Mouse (Mus musculus) kidney, adult 2 months (tissue): ENCODE data around the gene Fgf9. TPM values are rescaled to one million over a fixed set of nuclear protein-coding genes. Genes with fewer than 3 reads are reported as not detected.
A peak's percentile ranks its signal among the peaks of the same experiment; 100 is the strongest.

Source experiments
- DNase-seq: peaks from one replicate; pipeline ENCODE4 v3.0.0; 2021
- H3K27ac ChIP-seq: fragments of 200-500 bp; 2 replicates; pipeline ENCODE4 v1.5.1; 2012; ENCODE audit warnings: low read depth, low read length, control low read depth, inconsistent platforms; ENCODE audit not compliant: insufficient read depth
- H3K27me3 ChIP-seq: fragments of 200-500 bp; replicated peaks from 2 replicates; pipeline ENCODE4 v1.6.1; 2012; ENCODE audit warnings: mild to moderate bottlenecking, moderate library complexity, low read length, inconsistent platforms; ENCODE audit not compliant: control insufficient read depth, insufficient read depth
- H3K36me3 ChIP-seq: fragments of 200-500 bp; 2 replicates; pipeline ENCODE4 v1.6.1; 2012; ENCODE audit warnings: mild to moderate bottlenecking, moderate library complexity, low read length, inconsistent platforms; ENCODE audit not compliant: control insufficient read depth, insufficient read depth
- H3K4me1 ChIP-seq: fragments of 200-500 bp; 2 replicates; pipeline ENCODE4 v1.6.1; 2011; ENCODE audit warnings: low read length; ENCODE audit not compliant: control insufficient read depth, insufficient read depth
- H3K4me3 ChIP-seq: fragments of 200-500 bp; 2 replicates; pipeline ENCODE4 v1.5.1; 2011; ENCODE audit warnings: mild to moderate bottlenecking, low read depth, low read length, control low read depth; ENCODE audit not compliant: insufficient read depth
- CTCF ChIP-seq: fragments of 200-500 bp; conservative IDR thresholded peaks from 2 replicates; pipeline ENCODE4 v1.5.1; 2011; ENCODE audit warnings: low read depth, mild to moderate bottlenecking, control low read depth, low read length, moderate library complexity, mixed read lengths; ENCODE audit not compliant: insufficient read depth, insufficient read length
- POLR2A ChIP-seq: fragments of 200-500 bp; IDR thresholded peaks from one replicate; pipeline ENCODE4 v1.6.1; 2011; ENCODE audit warnings: low read depth, low read length, control low read depth
- WGBS: fragments of 180-500 bp; shearing (Covaris S2); methylation state at CpG from one replicate; pipeline ENCODE4 v1.1.7; 2018; 5-methylcytosine and 5-hydroxymethylcytosine counted together
- polyA plus RNA-seq: library from polyadenylated mRNA; depleted of rRNA; stranded (reverse); fragments of >200 nt; gene quantifications from 2 replicates; pipeline ENCODE4 v1.2.3, GENCODE M21; 2012

Gene Fgf9
- polyA plus RNA-seq, 1 experiment = 7.1 TPM

GRCm38 (mm10) chr14:58112341-58112740 lies 42.0 kb downstream of the Fgf9 start:
- TF ChIP-seq CTCF = no peak
- no peak for TF ChIP-seq POLR2A
- Histone ChIP-seq H3K27ac (peak overlapping the region; percentile 24; the same call in 1 of the 2 replicates), H3K4me1 (no peaks in the 10 kb centered on the region), H3K36me3 (no peaks in the 10 kb centered on the region; the same call in 1 of the 2 replicates), H3K4me3 (no peak overlapping the region), H3K27me3 (no peaks in the 10 kb centered on the region)
- 34% methylated on average over 3 of the region's 3 CpGs for whole genome bisulfite sequencing
- peak; percentile 17 for DNase-seq

DNA sequence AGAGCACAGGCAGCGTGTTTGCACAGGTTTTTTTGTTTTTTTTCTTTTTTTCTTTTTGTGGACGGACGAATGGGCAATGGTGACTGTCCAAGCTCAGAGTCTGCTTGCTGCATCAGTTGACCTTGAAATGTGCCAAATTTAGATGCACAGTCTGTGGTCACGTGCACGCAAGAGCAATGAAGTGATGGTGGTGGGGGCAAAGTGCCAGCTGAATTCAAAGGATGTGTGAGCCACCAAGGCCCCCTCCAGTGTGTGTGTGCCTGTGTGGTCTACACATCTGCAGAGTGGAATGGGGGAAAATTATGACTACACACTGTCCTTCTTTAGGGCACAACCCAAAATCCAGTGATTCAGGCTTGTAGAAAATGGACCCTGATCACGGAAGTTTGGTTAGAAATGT lies 42.8 kb downstream of the Fgf9 start:
- peak; percentile 46 for DNase-seq
- no peaks in the 10 kb centered on the region for H3K27me3 ChIP-seq
- no peak overlapping the region; the same call in 1 of the 2 replicates for H3K27ac ChIP-seq
- no peaks in the 10 kb centered on the region; the same call in 1 of the 2 replicates for H3K36me3 ChIP-seq
- TF ChIP-seq POLR2A (no peak), CTCF (no peak)
- H3K4me1 ChIP-seq = no peaks in the 10 kb centered on the region
- no peak overlapping the region for H3K4me3 ChIP-seq
- WGBS = 14% methylated on average over 6 of the region's 6 CpGs

DNA sequence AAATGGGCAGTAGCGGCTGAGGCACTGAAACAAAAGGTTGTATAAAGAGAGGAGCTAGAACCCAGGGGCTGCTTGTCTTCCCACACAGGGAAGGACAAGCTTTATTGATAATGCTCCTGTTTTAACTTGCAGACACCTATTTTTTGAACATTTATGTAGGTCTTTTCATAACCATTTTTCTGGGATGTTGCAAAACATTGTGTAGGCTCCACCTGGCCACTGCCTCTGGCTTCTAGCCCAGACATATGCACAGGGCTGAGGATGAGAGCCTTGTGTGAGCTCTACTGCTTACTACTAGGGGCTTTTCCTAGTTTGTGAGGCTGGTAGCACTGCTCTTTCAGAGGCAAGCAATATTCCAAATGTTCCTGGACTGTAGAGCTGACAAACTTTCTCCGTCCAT lies 43.8 kb downstream of the Fgf9 start:
- 93% methylated on average over 2 of the region's 2 CpGs for WGBS
- TF ChIP-seq CTCF = no peak
- no peak for TF ChIP-seq POLR2A
- Histone ChIP-seq H3K27ac (no peak overlapping the region), H3K4me1 (no peaks in the 10 kb centered on the region), H3K27me3 (no peaks in the 10 kb centered on the region), H3K36me3 (no peaks in the 10 kb centered on the region; the same call in 1 of the 2 replicates), H3K4me3 (no peak overlapping the region)
- no peak for DNase-seq

DNA sequence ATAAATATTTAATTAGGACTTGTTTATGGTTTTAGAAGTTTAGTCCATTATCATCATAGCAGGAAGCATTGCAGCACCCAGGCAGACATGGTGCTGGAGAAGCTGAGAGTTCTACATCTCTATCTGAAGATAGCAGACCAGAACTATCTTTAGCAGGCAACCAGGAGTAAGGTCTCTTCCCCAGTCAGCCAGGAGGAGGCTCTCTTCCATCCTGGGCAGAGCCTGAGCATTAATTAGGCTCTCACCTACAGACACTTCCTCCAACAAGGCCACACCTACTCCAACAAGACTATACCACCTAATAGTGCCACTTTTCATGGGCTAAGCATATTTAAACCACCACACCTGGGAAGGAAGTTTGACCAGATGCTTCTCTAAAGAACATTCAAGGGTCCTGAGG lies 54.3 kb downstream of the Fgf9 start:
- H3K4me1 ChIP-seq = no peaks in the 10 kb centered on the region
- H3K36me3 ChIP-seq = no peaks in the 10 kb centered on the region
- no peak overlapping the region for H3K27ac ChIP-seq
- no peak overlapping the region for H3K4me3 ChIP-seq
- TF ChIP-seq CTCF = peak; percentile 17; the same call in 1 of the 2 replicates
- TF ChIP-seq POLR2A = no peak
- DNase-seq = no peak
- H3K27me3 ChIP-seq = no peaks in the 10 kb centered on the region

- H3K27ac ChIP-seq = no peak overlapping the region
- H3K36me3 ChIP-seq = no peaks in the 10 kb centered on the region
- H3K27me3 ChIP-seq = no peaks in the 10 kb centered on the region
- H3K4me3 ChIP-seq = no peak overlapping the region
- TF ChIP-seq CTCF = no peak
- TF ChIP-seq POLR2A = no peak
- DNase-seq = no peak
- 91% methylated on average over 10 of the region's 10 CpGs for WGBS
- no peaks in the 10 kb centered on the region for H3K4me1 ChIP-seq
Measured at GRCm38 (mm10) chr14:58126508-58126907, 56.2 kb downstream of the Fgf9 start.

DNA sequence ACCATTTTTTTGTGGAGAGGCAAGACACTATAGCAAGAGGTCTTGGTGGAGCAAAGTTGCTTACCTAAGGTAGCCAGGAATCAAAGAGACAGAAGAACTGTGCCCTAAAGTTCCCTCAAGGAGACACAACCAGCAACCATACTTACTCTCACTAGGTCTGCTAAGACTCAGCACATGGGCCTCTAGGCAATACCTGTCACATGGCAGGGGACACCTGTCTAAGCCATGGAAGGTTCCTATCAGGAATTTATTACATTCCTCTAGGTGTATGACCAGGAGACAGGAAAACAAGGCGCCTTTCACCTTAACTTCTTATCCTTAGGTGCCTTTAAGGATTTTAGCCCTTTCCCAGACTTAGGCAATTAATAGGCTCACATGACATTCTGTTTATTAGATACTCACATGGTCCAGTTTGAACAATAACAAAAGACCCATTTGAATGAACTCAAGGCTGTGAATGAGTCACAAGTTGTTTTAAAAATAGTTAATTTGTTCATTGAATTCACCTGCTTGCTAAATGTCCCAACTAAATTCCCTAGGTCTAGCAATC lies 69.2 kb downstream of the Fgf9 start:
- Histone ChIP-seq H3K36me3 (no peaks in the 10 kb centered on the region), H3K4me1 (0 out of 2 replicates have a peak, but pooled peaks cover 3% of the 10 kb centered on the region), H3K27me3 (no peaks in the 10 kb centered on the region), H3K27ac (peak overlapping the region; percentile 80), H3K4me3 (no peak overlapping the region)
- 82% methylated on average over 1 of the region's 1 CpGs for WGBS
- TF ChIP-seq CTCF (no peak), POLR2A (no peak)
- peak; percentile 62 for DNase-seq

DNA sequence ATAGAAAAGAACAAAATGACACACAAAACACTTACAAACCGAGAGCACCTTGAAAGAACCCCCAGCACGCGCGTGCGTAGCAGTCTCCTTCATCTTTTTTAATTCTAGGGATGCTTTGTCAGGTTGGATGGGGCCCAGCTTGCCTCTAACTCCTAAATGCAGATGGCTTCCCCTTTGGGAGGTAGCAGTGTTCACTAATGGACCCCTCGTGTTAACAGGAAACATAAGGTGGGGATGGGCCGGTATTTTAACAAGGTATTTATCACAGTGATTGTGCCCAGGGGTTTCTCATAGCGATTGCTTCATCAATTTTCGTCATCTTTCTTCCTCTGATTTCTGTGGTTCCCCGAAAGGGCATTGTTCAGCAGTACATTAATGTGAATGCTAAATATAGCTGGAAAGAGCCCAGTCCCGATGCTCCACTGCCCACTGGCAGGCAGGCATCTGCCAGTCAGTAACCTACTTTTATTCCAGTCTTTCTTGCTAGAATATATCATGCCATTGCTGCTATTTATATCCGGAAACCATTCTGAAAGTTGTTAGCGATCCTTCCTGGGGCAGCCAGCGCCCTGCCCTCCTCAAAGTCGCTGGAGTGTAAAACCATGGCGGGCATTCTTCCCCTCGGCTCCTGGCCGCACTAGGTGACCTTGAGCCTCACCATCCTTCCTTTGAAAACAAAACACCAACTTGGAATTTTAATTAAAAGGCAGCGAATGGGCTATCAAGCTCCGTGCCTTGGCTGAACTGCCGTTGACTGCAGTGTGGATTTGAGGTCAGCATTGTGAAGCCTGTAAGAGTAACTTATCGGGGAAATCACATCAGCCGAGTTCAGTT lies 79.5 kb downstream of the Fgf9 start:
- 44% methylated on average over 23 of the region's 23 CpGs for WGBS

More for the DNA sequence above, 79.5 kb downstream of the Fgf9 start:
- DNase-seq = peak; percentile 78
- H3K4me1 ChIP-seq = no peaks in the 10 kb centered on the region
- no peaks in the 10 kb centered on the region for H3K27me3 ChIP-seq
- TF ChIP-seq CTCF (no peak), POLR2A (no peak)
- no peaks in the 10 kb centered on the region for H3K36me3 ChIP-seq
- H3K27ac ChIP-seq = peak overlapping the region; percentile 74; the same call in 1 of the 2 replicates
- H3K4me3 ChIP-seq = no peak overlapping the region
